Mouse (Mus musculus): ENCODE measurements around the gene Syngr4.
"Not testable (repeated sequence)": the region's sequence is repeated elsewhere in the genome, so short reads cannot be mapped to it uniquely, and the experiment has no call there.

Gene Syngr4

DNA sequence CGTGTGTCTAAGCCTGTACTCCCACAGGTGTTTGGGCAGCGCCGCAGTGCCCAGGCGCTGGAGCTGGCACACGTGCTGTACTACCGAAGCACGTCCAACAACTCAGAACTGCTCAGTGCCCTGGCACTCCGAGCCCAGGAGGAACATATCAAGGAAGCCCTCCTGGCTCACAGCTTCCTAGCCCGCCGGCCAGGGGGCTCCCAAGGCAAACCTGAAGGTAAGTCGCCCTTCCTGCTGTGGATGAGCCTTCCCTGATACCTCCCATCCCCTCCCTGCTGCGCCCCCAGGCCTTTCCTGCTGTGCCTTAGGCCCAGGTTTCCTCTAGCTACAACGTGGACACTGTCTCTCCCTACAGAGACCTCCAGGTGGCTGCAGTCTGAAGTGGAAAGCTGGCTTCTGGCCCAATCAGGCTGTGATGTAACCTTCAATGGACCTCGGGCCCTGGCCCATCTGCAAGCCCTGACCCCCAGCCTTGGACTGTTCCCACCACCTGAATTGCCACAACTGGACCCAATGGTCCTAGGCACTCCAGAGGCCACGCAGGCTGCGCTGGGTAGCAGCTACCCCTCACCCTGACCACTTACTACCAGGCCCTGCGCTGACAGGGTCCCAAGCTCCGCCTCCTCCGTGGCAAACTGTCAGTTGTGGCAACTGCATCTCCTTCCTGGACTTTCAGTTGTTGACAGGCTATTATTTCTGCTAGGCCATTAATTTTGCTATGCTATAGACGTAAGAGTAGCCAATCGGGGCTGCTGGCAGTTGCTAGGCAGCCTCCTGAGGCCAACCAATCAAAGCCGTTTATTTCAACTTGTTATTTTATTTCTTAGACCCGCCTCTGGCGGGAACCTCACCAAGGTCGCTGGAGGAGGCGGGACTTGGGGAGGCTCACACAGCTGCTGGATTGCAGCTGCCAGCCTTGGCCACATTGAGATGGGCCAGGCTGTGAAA is 19.8 kb upstream of the Syngr4 start:
- DNase-seq (ENCODE audit: low spot score in 2 of 2): peak; percentile 54 to 77

GRCm38 (mm10) chr7:45915011-45915410 is 18.5 kb upstream of the Syngr4 start:
- DNase-seq (ENCODE audit: low spot score in 2 of 2): no peak

GRCm38 (mm10) chr7:45914067-45914466 is 17.6 kb upstream of the Syngr4 start:
- DNase-seq (ENCODE audit: low spot score in 2 of 2): no peak

- DNase-seq (ENCODE audit: low spot score in 2 of 2): no peak
These were observed 12.6 kb upstream of the Syngr4 start for GRCm38 (mm10) chr7:45909145-45909544.

DNA sequence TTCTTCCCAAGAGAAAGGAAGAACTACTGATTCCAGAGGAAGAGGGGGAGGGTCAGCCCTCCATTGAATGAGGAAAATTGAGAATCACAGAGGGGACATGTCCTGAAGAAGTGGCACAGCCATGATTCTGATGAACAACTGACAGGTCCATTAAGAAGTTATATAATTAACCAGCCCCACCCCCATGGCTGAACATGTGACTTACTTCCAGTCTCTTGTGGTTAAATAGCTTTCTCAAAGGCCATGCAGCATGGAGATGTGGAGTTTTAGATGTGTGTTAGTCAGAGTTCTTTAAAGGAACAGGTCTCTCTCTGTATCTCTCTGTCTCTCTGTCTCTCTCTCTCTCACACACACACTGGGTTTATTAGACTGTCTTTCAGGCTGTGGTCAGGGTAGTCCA is 11.9 kb upstream of the Syngr4 start:
- DNase-seq (ENCODE audit: low spot score in 2 of 2): no peak

DNA sequence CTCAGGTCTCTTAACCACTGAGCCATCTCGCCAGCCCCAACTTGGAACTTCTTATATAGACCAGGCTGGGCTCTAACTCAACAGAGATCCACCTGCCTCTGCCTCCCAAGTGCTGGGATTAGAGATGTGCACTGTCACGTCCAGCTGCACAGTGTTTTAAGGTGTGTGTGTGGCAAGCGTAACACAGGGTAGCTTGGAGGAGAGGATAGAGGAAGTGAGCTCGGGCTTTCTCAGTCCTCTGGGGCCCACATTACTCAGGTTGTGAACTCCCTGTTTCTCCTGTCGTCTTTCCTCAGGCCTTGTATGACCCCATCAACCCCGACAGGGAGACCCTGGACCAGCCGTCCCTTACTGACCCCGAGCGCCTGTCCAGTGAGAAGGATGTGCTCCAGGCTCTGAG is 10.1 kb upstream of the Syngr4 start:
- no peak for DNase-seq (ENCODE audit: low spot score in 2 of 2)

- no peak for DNase-seq (ENCODE audit: low spot score in 2 of 2)
These were observed 6.0 kb upstream of the Syngr4 start for GRCm38 (mm10) chr7:45902481-45903002.

GRCm38 (mm10) chr7:45901562-45901961 is 5.0 kb upstream of the Syngr4 start:
- no peak for DNase-seq (ENCODE audit: low spot score in 2 of 2)

GRCm38 (mm10) chr7:45898125-45898524 is 1.6 kb upstream of the Syngr4 start:
- not testable (repeated sequence) for DNase-seq (ENCODE audit: low spot score in 2 of 2)

GRCm38 (mm10) chr7:45897258-45897757 is 794 bp upstream of the Syngr4 start:
- DNase-seq (ENCODE audit: low spot score in 2 of 2): peak; percentile 60 to 66

DNA sequence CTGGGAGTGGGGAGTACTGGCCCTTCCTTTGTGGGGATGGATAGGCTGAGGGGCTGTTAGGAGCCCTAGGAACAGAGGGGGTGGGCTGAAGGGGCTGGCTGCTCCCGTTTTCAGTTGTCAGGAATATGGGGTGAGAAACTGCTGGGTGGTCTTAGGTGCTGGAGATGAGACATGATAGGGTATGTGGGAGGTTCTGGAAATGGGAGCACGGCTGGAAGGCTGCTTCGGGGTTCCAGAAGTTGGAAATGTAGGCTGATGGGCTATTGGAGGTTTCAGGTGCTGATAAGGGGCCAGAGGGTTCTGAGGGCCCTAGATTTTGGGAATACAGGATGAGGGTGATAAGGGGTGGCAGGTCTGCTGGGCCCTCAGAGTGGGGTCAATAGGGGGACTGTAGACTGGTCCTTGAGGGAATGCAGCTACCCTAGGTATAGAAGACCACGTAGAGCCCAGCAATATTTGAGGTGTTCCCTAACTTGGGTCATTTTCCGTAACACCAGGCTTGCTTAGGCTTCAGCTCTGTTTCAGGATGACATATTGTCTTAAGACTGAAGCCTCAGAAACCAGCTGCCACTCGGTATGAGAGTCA is 490 bp downstream of the Syngr4 start:
- DNase-seq (ENCODE audit: low spot score in 2 of 2): no peak

DNA sequence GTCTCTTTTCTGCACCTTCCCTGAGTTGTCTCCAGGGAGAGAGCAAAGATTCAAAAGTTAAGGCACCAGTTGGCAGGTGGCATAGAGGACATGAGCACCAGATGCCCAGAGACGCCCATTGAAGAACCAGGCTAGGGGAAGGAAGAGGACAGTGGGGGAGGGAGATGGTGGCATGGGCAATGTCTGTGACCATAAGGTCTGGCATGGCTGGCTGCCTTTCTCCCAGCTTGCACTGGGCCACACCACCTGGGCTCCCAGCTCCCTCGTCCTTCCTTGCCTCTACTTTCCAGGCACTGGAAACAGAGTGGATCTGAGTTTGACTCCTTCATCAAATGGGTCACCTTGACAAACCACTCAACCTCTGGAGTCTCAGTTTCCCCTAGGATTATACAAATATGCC is 3.9 kb downstream of the Syngr4 start:
- DNase-seq (ENCODE audit: low spot score in 2 of 2): no peak

- DNase-seq (ENCODE audit: low spot score in 2 of 2): no peak
These were observed 9.3 kb downstream of the Syngr4 start for GRCm38 (mm10) chr7:45887246-45887645.

DNA sequence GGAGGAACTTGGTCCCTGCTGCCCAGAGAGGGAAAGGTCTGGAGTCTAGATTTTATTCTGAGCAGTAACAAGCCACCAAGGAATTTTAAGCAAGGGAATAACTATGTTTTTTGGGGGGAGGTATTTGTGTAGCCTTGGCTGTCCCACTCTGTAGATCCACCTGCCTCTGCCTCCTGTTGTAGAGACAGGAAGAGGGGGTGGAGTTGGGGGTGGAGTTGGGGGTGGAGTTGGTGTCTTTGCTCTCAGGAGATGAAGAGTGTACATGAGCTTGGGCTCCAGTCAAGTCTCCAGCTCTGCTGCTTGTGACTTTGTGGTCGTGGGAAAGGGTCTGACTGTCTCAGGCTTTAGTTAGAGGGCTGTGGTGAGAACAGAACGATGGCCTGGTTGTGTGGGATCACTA is 15.5 kb downstream of the Syngr4 start:
- DNase-seq (ENCODE audit: low spot score in 2 of 2): no peak

- DNase-seq (ENCODE audit: low spot score in 2 of 2): no peak
These were observed 16.0 kb downstream of the Syngr4 start for GRCm38 (mm10) chr7:45880531-45880930.

DNA sequence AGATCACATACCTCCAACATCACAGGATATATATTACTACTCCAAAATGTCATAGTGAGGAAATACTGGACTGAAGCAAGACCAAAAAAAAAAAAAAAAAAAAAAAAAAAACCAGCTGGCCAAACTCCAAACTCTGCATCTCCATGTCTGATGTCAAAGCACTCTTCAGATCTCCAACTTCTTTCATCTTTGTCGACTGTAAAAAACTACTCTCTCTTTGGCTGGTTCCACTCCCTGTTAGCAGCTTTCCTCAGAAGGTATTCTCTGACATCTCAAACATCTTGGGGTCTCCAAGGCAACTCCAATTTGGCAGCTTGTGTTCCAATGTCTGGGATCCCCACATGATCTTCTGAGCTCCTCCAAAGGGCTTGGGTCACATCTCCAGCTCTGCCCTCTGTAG is 18.2 kb downstream of the Syngr4 start, which contains the start of gene Grin2d:
Gene Grin2d (minus strand): TSS at position 101 of the 400 bp plus-strand sequence.
- DNase-seq (ENCODE audit: low spot score in 2 of 2): not testable (repeated sequence)

- no peak for DNase-seq (ENCODE audit: low spot score in 2 of 2)
These were observed 19.6 kb downstream of the Syngr4 start for GRCm38 (mm10) chr7:45876895-45877294.

- peak; percentile 54 to 61 for DNase-seq (ENCODE audit: low spot score in 2 of 2)
These were observed 23.2 kb downstream of the Syngr4 start for GRCm38 (mm10) chr7:45873061-45873947.

- DNase-seq (ENCODE audit: low spot score in 2 of 2): peak; percentile 89 to 91
These were observed 23.9 kb downstream of the Syngr4 start, which contains the start of gene Kdelr1 for GRCm38 (mm10) chr7:45872624-45873023. Kdelr1 (plus strand) TSS chr7:45872772.

- no peak for DNase-seq (ENCODE audit: low spot score in 2 of 2)
These were observed 26.0 kb downstream of the Syngr4 start for GRCm38 (mm10) chr7:45870282-45871058.

- no peak for DNase-seq (ENCODE audit: low spot score in 2 of 2)
These were observed 26.7 kb downstream of the Syngr4 start for GRCm38 (mm10) chr7:45869787-45870186.
